Mouse (Mus musculus) kidney, embryonic 16.5 days (tissue): ENCODE data around the gene Dlx3. TPM values are rescaled to one million over a fixed set of nuclear protein-coding genes. Genes with fewer than 3 reads are reported as not detected.

Source experiments
- ATAC-seq: fragments of 200-750 bp; cut with Nextera tagmentation; 2 replicates; pipeline ENCODE4 v1.8.0; 2017; ENCODE audit warnings: moderate TSS enrichment; ENCODE audit not compliant: low FRiP score, low TSS enrichment
- H3K27ac ChIP-seq: fragments of 300-500 bp; sonication (generic); 2 replicates; pipeline ENCODE4 v1.5.1; 2014; ENCODE audit warnings: low read length
- H3K27me3 ChIP-seq: fragments of 300-500 bp; sonication (generic); 2 replicates; pipeline ENCODE4 v1.6.1; 2014; ENCODE audit warnings: low read length, control low read depth, mixed read lengths; ENCODE audit not compliant: insufficient read depth
- H3K36me3 ChIP-seq: fragments of 300-500 bp; sonication (generic); 2 replicates; pipeline ENCODE4 v1.6.1; 2014; ENCODE audit warnings: low read length, control low read depth, mixed read lengths; ENCODE audit not compliant: insufficient read depth
- H3K4me1 ChIP-seq: fragments of 300-500 bp; sonication (generic); 2 replicates; pipeline ENCODE4 v1.6.1; 2014; ENCODE audit warnings: low read length, control low read depth, mixed read lengths; ENCODE audit not compliant: insufficient read depth
- H3K4me2 ChIP-seq: fragments of 300-500 bp; sonication (generic); replicated peaks from 2 replicates; pipeline ENCODE4 v1.6.1; 2014; ENCODE audit warnings: low read depth, low read length
- H3K4me3 ChIP-seq: fragments of 300-500 bp; sonication (generic); 2 replicates; pipeline ENCODE4 v1.5.1; 2014; ENCODE audit warnings: mild to moderate bottlenecking, low read length
- H3K9ac ChIP-seq: fragments of 300-500 bp; sonication (generic); replicated peaks from 2 replicates; pipeline ENCODE4 v1.6.1; 2014; ENCODE audit warnings: low read length
- H3K9me3 ChIP-seq: fragments of 300-500 bp; sonication (generic); 2 replicates; pipeline ENCODE4 v1.6.1; 2016; ENCODE audit warnings: low read length, control low read depth
- WGBS: fragments of 180-500 bp; shearing (Covaris S2); extraction: QIAGEN DNeasy Blood & Tissue Kit; methylation state at CpG from one replicate; pipeline ENCODE4 v1.1.7; 2014; 5-methylcytosine and 5-hydroxymethylcytosine counted together
- polyA plus RNA-seq: library from polyadenylated mRNA; unstranded; fragments of >200 nt; fragmentation: Nextera tagmentation; extraction: Ambion mirVana; gene quantifications from 2 replicates; pipeline ENCODE4 v1.2.1, GENCODE M21; 2015

Dlx3 gene
- polyA plus RNA-seq, 1 experiment from 2014 or later = 1.1 TPM

GRCm38 (mm10) chr11:95137281-95137680 lies 17.4 kb downstream of the Dlx3 start:
- no peak for ATAC-seq
- Histone ChIP-seq H3K4me1 (0 out of 2 replicates have a peak, but pooled peaks cover 5% of the 10 kb centered on the region), H3K27ac (no peak overlapping the region), H3K27me3 (peaks cover 62% of the 10 kb centered on the region), H3K36me3 (no peaks in the 10 kb centered on the region), H3K4me2 (no peak overlapping the region), H3K9ac (no peak overlapping the region), H3K4me3 (no peak overlapping the region), H3K9me3 (no peaks in the 10 kb centered on the region)
- 17% methylated on average over 6 of the region's 6 CpGs for WGBS

GRCm38 (mm10) chr11:95139871-95140270 lies 20.0 kb downstream of the Dlx3 start:
- H3K27me3 ChIP-seq = peaks cover 88% of the 10 kb centered on the region
- no peaks in the 10 kb centered on the region for H3K36me3 ChIP-seq
- no peak overlapping the region for H3K9ac ChIP-seq
- no peak overlapping the region for H3K4me2 ChIP-seq
- no peak overlapping the region for H3K4me3 ChIP-seq
- WGBS = 53% methylated on average over 5 of the region's 5 CpGs
- H3K9me3 ChIP-seq = no peaks in the 10 kb centered on the region
- no peak overlapping the region for H3K27ac ChIP-seq
- ATAC-seq = no peak
- peaks cover 16% of the 10 kb centered on the region for H3K4me1 ChIP-seq

GRCm38 (mm10) chr11:95142258-95142657 lies 22.3 kb downstream of the Dlx3 start:
- Histone ChIP-seq H3K9me3 (no peaks in the 10 kb centered on the region), H3K9ac (no peak overlapping the region), H3K36me3 (no peaks in the 10 kb centered on the region), H3K4me1 (peaks cover 29% of the 10 kb centered on the region), H3K4me3 (no peak overlapping the region), H3K27me3 (peaks cover 100% of the 10 kb centered on the region), H3K4me2 (no peak overlapping the region), H3K27ac (no peak overlapping the region)
- 11% methylated on average over 10 of the region's 10 CpGs for WGBS
- ATAC-seq = no peak

- 2% methylated on average over 39 of the region's 39 CpGs for WGBS
- Histone ChIP-seq H3K27me3 (peaks cover 100% of the 10 kb centered on the region), H3K27ac (no peak overlapping the region), H3K4me3 (0 out of 2 replicates have a peak overlapping the region, but pooled peaks have one; percentile 13), H3K4me2 (peak overlapping the region; percentile 13; the same call in 1 of the 2 replicates), H3K9me3 (no peaks in the 10 kb centered on the region), H3K4me1 (peaks cover 29% of the 10 kb centered on the region), H3K9ac (no peak overlapping the region), H3K36me3 (no peaks in the 10 kb centered on the region)
- no peak for ATAC-seq
These were observed 23.2 kb downstream of the Dlx3 start for GRCm38 (mm10) chr11:95142980-95143575.

GRCm38 (mm10) chr11:95143663-95144062 lies 23.7 kb downstream of the Dlx3 start:
- Histone ChIP-seq H3K4me1 (peaks cover 29% of the 10 kb centered on the region), H3K4me3 (no peak overlapping the region), H3K27ac (no peak overlapping the region), H3K36me3 (no peaks in the 10 kb centered on the region), H3K4me2 (no peak overlapping the region), H3K9me3 (no peaks in the 10 kb centered on the region), H3K27me3 (peaks cover 100% of the 10 kb centered on the region), H3K9ac (no peak overlapping the region)
- 2% methylated on average over 4 of the region's 4 CpGs for WGBS
- no peak for ATAC-seq

GRCm38 (mm10) chr11:95144091-95144945 lies 24.4 kb downstream of the Dlx3 start:
- H3K4me3 ChIP-seq = peak overlapping the region; percentile 49; the same call in 1 of the 2 replicates
- 7% methylated on average over 9 of the region's 9 CpGs for WGBS

GRCm38 (mm10) chr11:95144946-95145483 lies 25.1 kb downstream of the Dlx3 start:
- 2% methylated on average over 33 of the region's 34 CpGs for WGBS
- Histone ChIP-seq H3K27me3 (peaks cover 100% of the 10 kb centered on the region), H3K9ac (no peak overlapping the region), H3K36me3 (no peaks in the 10 kb centered on the region), H3K4me1 (peaks cover 24% of the 10 kb centered on the region), H3K4me3 (peak overlapping the region; percentile 49), H3K4me2 (peak overlapping the region; percentile 75), H3K27ac (no peak overlapping the region), H3K9me3 (no peaks in the 10 kb centered on the region)
- ATAC-seq = peak; percentile 27; the same call in 1 of the 2 replicates

More at GRCm38 (mm10) chr11:95144091-95144945, 24.4 kb downstream of the Dlx3 start:
- no peak overlapping the region for H3K9ac ChIP-seq
- no peak overlapping the region for H3K27ac ChIP-seq
- no peak for ATAC-seq
- peak overlapping the region; percentile 75; the same call in 1 of the 2 replicates for H3K4me2 ChIP-seq
- no peaks in the 10 kb centered on the region for H3K9me3 ChIP-seq
- no peaks in the 10 kb centered on the region for H3K36me3 ChIP-seq
- H3K4me1 ChIP-seq = peaks cover 24% of the 10 kb centered on the region
- peaks cover 100% of the 10 kb centered on the region for H3K27me3 ChIP-seq

- Histone ChIP-seq H3K9ac (peak within 1 kb of the TSS; percentile 52), H3K4me3 (peak within 1 kb of the TSS; percentile 49)
- no peak for ATAC-seq
These were observed 26.0 kb downstream of the Dlx3 start, which contains the start of gene Dlx4 for GRCm38 (mm10) chr11:95145851-95146403. Dlx4 (minus strand) TSS chr11:95146263.

GRCm38 (mm10) chr11:95148754-95149153 lies 28.8 kb downstream of the Dlx3 start:
- peaks cover 23% of the 10 kb centered on the region for H3K4me1 ChIP-seq
- WGBS = 4% methylated on average over 9 of the region's 9 CpGs
- no peak overlapping the region for H3K27ac ChIP-seq
- peaks cover 92% of the 10 kb centered on the region for H3K27me3 ChIP-seq
- no peak overlapping the region for H3K4me2 ChIP-seq
- ATAC-seq = no peak
- H3K36me3 ChIP-seq = no peaks in the 10 kb centered on the region
- H3K9me3 ChIP-seq = no peaks in the 10 kb centered on the region
- H3K4me3 ChIP-seq = no peak overlapping the region
- H3K9ac ChIP-seq = no peak overlapping the region

More at GRCm38 (mm10) chr11:95145851-95146403, 26.0 kb downstream of the Dlx3 start, which contains the start of gene Dlx4:
- H3K27ac ChIP-seq = no peak within 1 kb of the TSS
- peak within 1 kb of the TSS; percentile 75 for H3K4me2 ChIP-seq
- peaks cover 31% of the 10 kb centered on the region for H3K4me1 ChIP-seq
- under 1% methylated on average over 48 of the region's 48 CpGs for WGBS
- no peaks in the 10 kb centered on the region for H3K36me3 ChIP-seq
- no peaks in the 10 kb centered on the region for H3K9me3 ChIP-seq
- H3K27me3 ChIP-seq = peaks cover 100% of the 10 kb centered on the region
